Mouse (Mus musculus) liver, adult 10 weeks (tissue): ENCODE results near the gene Abca15. TPM values are rescaled to one million over a fixed set of nuclear protein-coding genes. Genes with fewer than 3 reads are reported as not detected.

Experiments used
- polyA plus RNA-seq: library from polyadenylated mRNA; stranded (reverse); fragments of 350-450 nt; fragmentation: Illumina TruSeq; extraction: RNeasy Lipid Tissue Mini Kit (QIAGEN cat#74804); gene quantifications from one replicate; pipeline ENCODE4 v1.2.3, GENCODE M21; 2014; ENCODE audit warnings: low read depth, low replicate concordance

Abca15 gene
- polyA plus RNA-seq: not detected

GRCm38 (mm10) chr7:120328087-120328793, at the start of gene Abca15:
Gene Abca15, plus strand, starts transcription at chr7:120328670.

GRCm38 (mm10) chr7:120409447-120409846, 81.0 kb downstream of the Abca15 start, which contains the start of gene Abca16:
Gene Abca16, plus strand, starts transcription at chr7:120409647.

Other genes starting within 250 kb of the Abca15 start
- not detected for gene Dnah3, start 233.4 kb upstream of the Abca15 start, polyA plus RNA-seq
- 2.6 TPM for gene Tmem159, start 226.3 kb upstream of the Abca15 start, polyA plus RNA-seq
- not detected for gene Zp2, start 183.4 kb upstream of the Abca15 start, polyA plus RNA-seq
- gene Anks4b, start 154.8 kb upstream of the Abca15 start, polyA plus RNA-seq: 69.2 TPM
- gene Crym, start 126.6 kb upstream of the Abca15 start, polyA plus RNA-seq: 0.58 TPM
- 0.16 TPM for gene Abca14, start 124.7 kb upstream of the Abca15 start, polyA plus RNA-seq
- gene Abca16, start 81.0 kb downstream of the Abca15 start, polyA plus RNA-seq: not detected